Mouse (Mus musculus) bone marrow, adult 2 months (tissue): ENCODE results near the gene Nmral1. TPM values are rescaled to one million over a fixed set of nuclear protein-coding genes. Genes with fewer than 3 reads are reported as not detected.

Experiments used
- H3K27ac ChIP-seq: fragments of 200-500 bp; 2 replicates; pipeline ENCODE4 v1.5.1; 2012; ENCODE audit warnings: low read depth, mild to moderate bottlenecking, control low read depth, inconsistent platforms, low read length; ENCODE audit not compliant: control insufficient read depth, poor library complexity, insufficient read depth
- H3K4me1 ChIP-seq: fragments of 200-500 bp; 2 replicates; pipeline ENCODE4 v1.6.1; 2011; ENCODE audit warnings: low read length; ENCODE audit not compliant: control insufficient read depth, insufficient read depth
- H3K4me3 ChIP-seq: fragments of 200-500 bp; replicated peaks from 2 replicates; pipeline ENCODE3; 2011; ENCODE audit warnings: mild to moderate bottlenecking, low read depth, low read length, control low read depth; ENCODE audit not compliant: control insufficient read depth
- CTCF ChIP-seq: fragments of 200-500 bp; IDR thresholded peaks from 2 replicates; pipeline ENCODE4 v1.5.1; 2011; ENCODE audit warnings: low read length, control low read depth; ENCODE audit not compliant: control insufficient read depth, insufficient read depth
- POLR2A ChIP-seq: fragments of 200-500 bp; IDR thresholded peaks from 2 replicates; pipeline ENCODE4 v1.6.1; 2011; ENCODE audit warnings: low read depth, mild to moderate bottlenecking, control low read depth, low read length, borderline replicate concordance; ENCODE audit not compliant: control insufficient read depth
- WGBS: fragments of 180-500 bp; shearing (Covaris S2); methylation state at CpG from one replicate; pipeline ENCODE4 v1.1.7; 2018; 5-methylcytosine and 5-hydroxymethylcytosine counted together
- polyA plus RNA-seq: library from polyadenylated mRNA; stranded (reverse); fragments of >200 nt; gene quantifications from 2 replicates; pipeline ENCODE4 v1.2.4, GENCODE M21; 2011; ENCODE audit warnings: low replicate concordance; ENCODE audit not compliant: missing spikeins, insufficient read depth, insufficient read length

Nmral1 gene
- polyA plus RNA-seq, 1 experiment: 32.5 TPM

DNA sequence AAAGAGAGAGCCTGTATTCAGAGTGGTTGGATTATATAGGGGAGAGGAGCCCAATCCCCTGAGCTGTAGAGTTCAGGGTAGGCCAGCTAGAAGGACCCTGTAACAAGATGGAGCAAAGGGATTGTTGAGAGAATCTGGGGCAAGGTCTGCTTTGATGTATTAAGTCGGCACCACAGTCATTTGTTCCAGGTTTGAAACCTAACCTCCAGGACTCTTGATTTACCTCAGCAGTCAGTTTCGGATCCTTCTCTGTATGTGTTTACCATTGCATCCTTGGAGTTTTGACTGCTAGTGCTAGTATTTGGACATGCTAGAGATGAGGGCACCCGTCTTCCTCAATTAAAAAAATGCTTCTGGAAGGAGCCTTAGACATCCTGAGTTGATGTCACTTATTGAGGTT, 33.0 kb upstream of the Nmral1 start:
- 81% methylated on average over 3 of the region's 3 CpGs for WGBS
- TF ChIP-seq POLR2A: no peak
- no peak for TF ChIP-seq CTCF
- H3K27ac ChIP-seq: no peak overlapping the region
- H3K4me1 ChIP-seq: no peaks in the 10 kb centered on the region
- no peak overlapping the region for H3K4me3 ChIP-seq

- H3K4me3 ChIP-seq: no peak overlapping the region
- WGBS: 84% methylated on average over 1 of the region's 1 CpGs
- no peak overlapping the region for H3K27ac ChIP-seq
- H3K4me1 ChIP-seq: no peaks in the 10 kb centered on the region
- TF ChIP-seq POLR2A (no peak), CTCF (no peak)
Measured at GRCm38 (mm10) chr16:4742186-4742585, 23.0 kb upstream of the Nmral1 start.

DNA sequence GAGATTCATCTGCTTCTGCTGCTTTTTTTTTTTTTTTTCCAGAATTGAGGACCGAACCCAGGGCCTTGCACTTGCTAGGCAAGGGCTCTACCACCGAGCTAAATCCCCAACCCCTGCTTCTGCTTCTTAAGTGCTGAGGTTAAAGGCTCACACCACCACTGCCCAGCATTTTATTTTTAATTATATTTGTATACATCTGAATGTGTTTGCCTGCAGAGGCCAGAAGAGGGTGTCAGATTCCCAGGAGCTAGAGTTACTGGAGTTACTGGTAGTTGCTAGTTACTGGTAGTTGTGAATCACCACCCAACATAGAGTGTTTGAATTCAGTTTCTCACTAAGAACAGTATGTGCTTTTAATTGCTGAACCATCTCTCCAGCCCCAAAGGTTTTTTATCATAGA, 20.8 kb upstream of the Nmral1 start:
- H3K4me1 ChIP-seq: no peaks in the 10 kb centered on the region
- TF ChIP-seq CTCF (no peak), POLR2A (no peak)
- no peak overlapping the region for H3K4me3 ChIP-seq
- 68% methylated on average over 2 of the region's 2 CpGs for WGBS
- no peak overlapping the region for H3K27ac ChIP-seq

DNA sequence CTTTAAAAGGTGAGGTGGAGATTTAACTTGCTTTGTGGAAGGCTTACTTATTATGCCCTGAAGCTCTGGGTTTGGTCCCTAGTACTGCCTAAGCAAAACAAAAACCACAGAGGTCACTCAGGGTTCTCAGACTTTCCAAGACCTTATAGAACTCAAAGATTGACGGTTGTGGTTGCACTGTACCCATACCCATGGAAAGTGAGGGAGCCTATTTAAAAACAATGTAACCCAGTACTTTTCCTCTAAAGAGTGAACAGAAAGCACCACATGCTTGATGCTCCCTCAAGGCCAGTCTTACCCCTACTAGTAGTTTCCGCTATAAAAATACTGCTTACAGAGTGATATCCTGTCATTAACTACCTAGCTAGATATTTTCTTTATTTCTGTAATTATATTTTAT, 17.1 kb upstream of the Nmral1 start:
- 57% methylated on average over 2 of the region's 2 CpGs for WGBS
- H3K4me1 ChIP-seq: no peaks in the 10 kb centered on the region

GRCm38 (mm10) chr16:4730776-4731358, 11.7 kb upstream of the Nmral1 start:
- Histone ChIP-seq H3K4me3 (no peak overlapping the region), H3K27ac (no peak overlapping the region), H3K4me1 (peaks cover 4% of the 10 kb centered on the region)
- TF ChIP-seq CTCF (no peak), POLR2A (no peak)
- 66% methylated on average over 3 of the region's 3 CpGs for WGBS

More for the DNA sequence above, 17.1 kb upstream of the Nmral1 start:
- no peak overlapping the region for H3K4me3 ChIP-seq
- TF ChIP-seq CTCF (no peak), POLR2A (no peak)
- H3K27ac ChIP-seq: no peak overlapping the region

DNA sequence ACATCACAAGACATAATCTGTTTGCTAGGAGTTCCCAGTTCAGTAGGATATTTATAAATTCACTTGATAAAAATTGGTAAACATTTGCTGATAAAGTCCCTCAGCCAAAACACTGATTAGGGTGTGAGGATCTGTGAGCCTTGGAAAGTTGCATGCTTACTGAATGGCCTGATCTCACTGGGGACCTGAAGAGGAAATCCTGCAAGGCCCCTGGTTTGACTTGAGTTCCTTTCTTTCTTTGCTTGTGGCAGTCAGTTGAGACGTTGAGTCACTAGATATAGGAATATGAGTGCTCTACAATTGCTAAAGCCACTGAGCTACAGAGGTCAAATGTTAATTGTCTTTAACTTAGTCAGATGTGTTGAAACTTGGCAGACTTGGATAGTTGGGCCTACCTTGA, 8.8 kb upstream of the Nmral1 start:
- 0% methylated on average over 1 of the region's 1 CpGs for WGBS
- Histone ChIP-seq H3K4me3 (no peak overlapping the region), H3K27ac (no peak overlapping the region), H3K4me1 (peaks cover 7% of the 10 kb centered on the region)
- TF ChIP-seq CTCF (no peak), POLR2A (no peak)

DNA sequence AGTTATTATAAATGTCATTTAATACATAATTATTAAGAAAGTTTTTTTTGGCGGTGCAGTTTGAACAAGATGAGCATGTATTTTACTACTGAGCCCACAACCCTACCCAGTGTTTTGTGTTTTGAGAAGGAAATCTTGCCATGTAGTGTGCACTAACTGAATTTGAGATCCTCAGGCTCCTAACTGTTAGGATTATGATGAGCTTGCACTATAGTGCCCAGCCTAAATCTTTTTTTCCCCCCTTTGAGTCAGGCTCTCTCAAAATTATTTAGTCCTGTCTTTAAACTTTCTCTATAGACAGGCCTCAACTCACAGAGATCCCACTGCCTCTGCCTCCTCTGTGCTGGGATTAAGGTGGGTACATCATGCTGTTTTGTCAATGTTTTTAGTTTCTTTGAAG, 8.4 kb upstream of the Nmral1 start:
- peaks cover 10% of the 10 kb centered on the region for H3K4me1 ChIP-seq
- TF ChIP-seq CTCF (no peak), POLR2A (no peak)
- H3K27ac ChIP-seq: no peak overlapping the region
- no peak overlapping the region for H3K4me3 ChIP-seq
- WGBS: 68% methylated on average over 1 of the region's 1 CpGs

DNA sequence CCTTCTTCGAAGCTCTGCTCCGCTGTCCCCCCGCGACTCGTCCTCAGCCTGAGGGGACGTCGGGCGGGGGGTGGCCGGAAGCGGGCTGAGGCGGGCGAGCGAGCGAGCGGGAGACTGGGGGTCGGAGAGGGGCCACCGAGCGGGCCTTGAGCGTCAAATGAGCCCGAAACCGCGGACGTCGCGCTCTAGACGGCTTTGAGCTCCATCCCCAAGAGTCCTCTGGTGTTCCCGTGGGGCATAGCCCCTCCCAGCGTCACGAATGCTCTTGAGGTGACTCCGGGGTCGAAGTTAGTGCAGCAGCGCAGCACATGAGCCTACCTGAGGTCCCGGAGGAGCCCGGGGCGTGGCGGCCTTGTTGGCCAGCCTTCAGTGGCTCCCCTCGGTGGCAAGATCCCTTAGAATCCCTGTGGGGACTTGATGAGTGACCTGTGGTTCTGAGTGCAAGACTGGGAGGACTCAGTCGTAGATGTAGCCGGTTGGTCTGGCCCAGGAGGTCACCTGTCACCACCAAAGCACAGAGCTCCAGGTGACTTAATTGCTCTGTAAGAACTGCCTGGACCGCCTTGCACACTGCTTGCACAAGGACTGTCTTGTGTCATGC, 7.5 kb upstream of the Nmral1 start:
- TF ChIP-seq CTCF: no peak
- WGBS: under 1% methylated on average over 40 of the region's 40 CpGs
- Histone ChIP-seq H3K4me3 (peak overlapping the region; percentile 93), H3K4me1 (peaks cover 10% of the 10 kb centered on the region), H3K27ac (peak overlapping the region; percentile 91)
